Mouse (Mus musculus) liver, embryonic 12.5 days (tissue): ENCODE data around the gene Cnpy1. TPM values are rescaled to one million over a fixed set of nuclear protein-coding genes. Genes with fewer than 3 reads are reported as not detected.

Source experiments
- ATAC-seq: fragments of 200-750 bp; cut with Nextera tagmentation; 2 replicates; pipeline ENCODE4 v1.8.0; 2017; ENCODE audit warnings: moderate number of reproducible peaks, mild to moderate bottlenecking, moderate library complexity
- H3K27ac ChIP-seq: fragments of 300-500 bp; sonication (generic); 2 replicates; pipeline ENCODE4 v1.5.1; 2016; ENCODE audit warnings: mild to moderate bottlenecking
- H3K27me3 ChIP-seq: fragments of 300-500 bp; sonication (generic); replicated peaks from 2 replicates; pipeline ENCODE4 v1.6.1; 2016; ENCODE audit warnings: mild to moderate bottlenecking, moderate library complexity
- H3K36me3 ChIP-seq: fragments of 300-500 bp; sonication (generic); 2 replicates; pipeline ENCODE4 v1.6.1; 2016; ENCODE audit warnings: mild to moderate bottlenecking, moderate library complexity
- H3K4me1 ChIP-seq: fragments of 300-500 bp; sonication (generic); 2 replicates; pipeline ENCODE4 v1.6.1; 2016
- H3K4me2 ChIP-seq: fragments of 300-500 bp; sonication (generic); 2 replicates; pipeline ENCODE4 v1.6.1; 2016; ENCODE audit warnings: mild to moderate bottlenecking, moderate library complexity
- H3K4me3 ChIP-seq: fragments of 300-500 bp; sonication (generic); 2 replicates; pipeline ENCODE4 v1.5.1; 2016; ENCODE audit warnings: mild to moderate bottlenecking, moderate library complexity
- H3K9ac ChIP-seq: fragments of 300-500 bp; sonication (generic); 2 replicates; pipeline ENCODE4 v1.6.1; 2016; ENCODE audit warnings: mild to moderate bottlenecking, moderate library complexity
- H3K9me3 ChIP-seq: fragments of 300-500 bp; sonication (generic); replicated peaks from 2 replicates; pipeline ENCODE4 v1.6.1; 2016; ENCODE audit warnings: mild to moderate bottlenecking, moderate library complexity
- WGBS: fragments of 180-500 bp; shearing (Covaris S2); methylation state at CpG from one replicate; pipeline ENCODE4 v1.1.7; 2016; ENCODE audit not compliant: insufficient replicate concordance; 5-methylcytosine and 5-hydroxymethylcytosine counted together
- polyA plus RNA-seq: library from polyadenylated mRNA; unstranded; fragments of >200 nt; fragmentation: Nextera tagmentation; extraction: Ambion mirVana; gene quantifications from 2 replicates; pipeline ENCODE4 v1.2.1, GENCODE M21; 2016

Cnpy1 gene
- polyA plus RNA-seq, 1 experiment from 2014 or later, result not detected

GRCm38 (mm10) chr5:28158308-28159071 lies 87.1 kb downstream of the Cnpy1 start:
- Histone ChIP-seq H3K9me3 (no peaks in the 10 kb centered on the region), H3K36me3 (no peaks in the 10 kb centered on the region), H3K4me3 (no peak overlapping the region), H3K9ac (no peak overlapping the region), H3K4me2 (no peak overlapping the region), H3K4me1 (no peaks in the 10 kb centered on the region), H3K27ac (no peak overlapping the region), H3K27me3 (peaks cover 98% of the 10 kb centered on the region)
- 3% methylated on average over 31 of the region's 31 CpGs for WGBS
- no peak for ATAC-seq

GRCm38 (mm10) chr5:28157781-28158180 lies 87.8 kb downstream of the Cnpy1 start:
- WGBS, result 6% methylated on average over 17 of the region's 17 CpGs
- no peak overlapping the region for H3K4me3 ChIP-seq

GRCm38 (mm10) chr5:28157044-28157730 lies 88.4 kb downstream of the Cnpy1 start:
- Histone ChIP-seq H3K27ac (no peak overlapping the region), H3K27me3 (peaks cover 98% of the 10 kb centered on the region), H3K9me3 (no peaks in the 10 kb centered on the region), H3K4me1 (no peaks in the 10 kb centered on the region), H3K9ac (no peak overlapping the region), H3K36me3 (no peaks in the 10 kb centered on the region), H3K4me3 (no peak overlapping the region), H3K4me2 (no peak overlapping the region)
- ATAC-seq, result no peak
- WGBS, result 5% methylated on average over 9 of the region's 9 CpGs

More at GRCm38 (mm10) chr5:28157781-28158180, 87.8 kb downstream of the Cnpy1 start:
- no peak for ATAC-seq
- Histone ChIP-seq H3K4me1 (no peaks in the 10 kb centered on the region), H3K9me3 (no peaks in the 10 kb centered on the region), H3K36me3 (no peaks in the 10 kb centered on the region), H3K27me3 (peaks cover 98% of the 10 kb centered on the region), H3K9ac (no peak overlapping the region), H3K4me2 (no peak overlapping the region), H3K27ac (no peak overlapping the region)

Other genes starting within 250 kb of the Cnpy1 start
- gene Insig1, start 174.4 kb downstream of the Cnpy1 start, polyA plus RNA-seq, result 51.5 and 58.2 TPM in 2 replicates
- not detected in 2 replicates for gene En2, start 80.1 kb downstream of the Cnpy1 start, polyA plus RNA-seq
- 10.7 and 11.7 TPM in 2 replicates for gene Rbm33, start 71.3 kb upstream of the Cnpy1 start, polyA plus RNA-seq
- gene Shh, start 221.4 kb upstream of the Cnpy1 start, polyA plus RNA-seq, result not detected in 2 replicates